Comparison of ENCODE assay signal across 8 mouse cellular contexts in genomic region chr7:27165696-27166095, GRCm38 (mm10). TPM values are rescaled to one million over a fixed set of nuclear protein-coding genes. Genes with fewer than 3 reads are reported as not detected.
DNase-seq lines count a peak whose midpoint lies in the region; ATAC-seq lines count a peak whose summit lies in the region.

No protein-coding gene starts in this region.

- no peaks in the 10 kb centered on the region for H3K27me3 ChIP-seq in erythroblast, embryonic 14.5 days (ENCODE audit: control insufficient read depth)
- H3K27me3 ChIP-seq in liver, embryonic 11.5 days (replicated peaks; ENCODE audit: control insufficient read depth, insufficient read depth, low read length): no peaks in the 10 kb centered on the region

- H3K36me3 ChIP-seq in erythroblast, embryonic 14.5 days (ENCODE audit: control insufficient read depth): peaks cover 49% of the 10 kb centered on the region
- peaks cover 9% of the 10 kb centered on the region for H3K36me3 ChIP-seq in liver, embryonic 11.5 days (ENCODE audit: control insufficient read depth, insufficient read depth, low read length)

- H3K9ac ChIP-seq in liver, embryonic 11.5 days (ENCODE audit: low read depth, low read length): peak overlapping the region; percentile 90

- 4% methylated on average over 8 of the region's 8 CpGs for WGBS in liver, embryonic 11.5 days

- H3K4me1 ChIP-seq in erythroblast, embryonic 14.5 days (ENCODE audit: control insufficient read depth): peaks cover 63% of the 10 kb centered on the region
- peaks cover 38% of the 10 kb centered on the region for H3K4me1 ChIP-seq in liver, embryonic 11.5 days (replicated peaks; ENCODE audit: control insufficient read depth, insufficient read depth, low read length)

- peak overlapping the region; percentile 93 for H3K27ac ChIP-seq in liver, embryonic 11.5 days (ENCODE audit: low read depth, low read length)

- peak; percentile 52 for DNase-seq in thymus, postnatal 14 days
- DNase-seq in thymus, adult 18-20 months: no peak
- no peak for DNase-seq in liver, embryonic 11.5 days (ENCODE audit: low spot score)
- DNase-seq in urinary bladder, adult 2 months (ENCODE audit: low spot score): no peak
- DNase-seq in adrenal gland, postnatal 14 days: no peak
- no peak for DNase-seq in urinary bladder, postnatal 25 days (ENCODE audit: low spot score)

- H3K9me3 ChIP-seq in erythroblast, embryonic 14.5 days (ENCODE audit: control insufficient read depth, low read length): no peaks in the 10 kb centered on the region
- H3K9me3 ChIP-seq in liver, embryonic 11.5 days (ENCODE audit: control insufficient read depth, low read length): no peaks in the 10 kb centered on the region

- ATAC-seq in erythroblast, adult 5-6 weeks (replicated peaks; ENCODE audit: low FRiP score, poor library complexity, severe bottlenecking): no peak
- no peak for ATAC-seq in liver, embryonic 11.5 days (replicated peaks; ENCODE audit: low FRiP score)

- peak overlapping the region; percentile 89 for H3K4me2 ChIP-seq in liver, embryonic 11.5 days

- H3K4me3 ChIP-seq in erythroblast, embryonic 14.5 days (replicated peaks): peak overlapping the region; percentile 86
- peak overlapping the region; percentile 76 for H3K4me3 ChIP-seq in liver, embryonic 11.5 days (ENCODE audit: low read depth, low read length)

RNA-seq across cellular contexts. Expression of gene Egln2, which starts 0.9 kb away (rescaled TPM):
- 4.2 and 5.2 TPM in 2 replicates for polyA plus RNA-seq in erythroblast, embryonic 14.5 days (2012)
- 1.3 and 7.7 TPM in 2 replicates for total RNA-seq in erythroblast, adult 5-6 weeks (2015; ENCODE audit: low replicate concordance)
- 7.6 and 10.0 TPM in 2 replicates for total RNA-seq in erythroblast, adult 5-6 weeks (2017; ENCODE audit: low replicate concordance)
- 37.1 and 39.7 TPM in 2 replicates for polyA plus RNA-seq in liver, embryonic 11.5 days (2014; fragmentation: Nextera tagmentation; extraction: Ambion mirVana)
- polyA plus RNA-seq in urinary bladder, adult 2 months (2012; rRNA removed): 64.2 and 67.5 TPM in 2 replicates
- 83.9 and 92.9 TPM in 2 replicates for total RNA-seq in adrenal gland, postnatal 14 days (2021)

RNA-seq across cellular contexts. Expression of gene Cyp2t4, which starts 12.2 kb away (rescaled TPM):
- polyA plus RNA-seq in erythroblast, embryonic 14.5 days (2012): not detected in 2 replicates
- not detected in 2 replicates for total RNA-seq in erythroblast, adult 5-6 weeks (2015; ENCODE audit: low replicate concordance)
- not detected in 2 replicates for total RNA-seq in erythroblast, adult 5-6 weeks (2017; ENCODE audit: low replicate concordance)
- not detected in 2 replicates for polyA plus RNA-seq in liver, embryonic 11.5 days (2014; fragmentation: Nextera tagmentation; extraction: Ambion mirVana)
- not detected in 2 replicates for polyA plus RNA-seq in urinary bladder, adult 2 months (2012; rRNA removed)
- not detected in 2 replicates for total RNA-seq in adrenal gland, postnatal 14 days (2021)

RNA-seq across cellular contexts. Expression of gene Rab4b, which starts 13.0 kb away (rescaled TPM):
- polyA plus RNA-seq in erythroblast, embryonic 14.5 days (2012): 12.0 and 13.5 TPM in 2 replicates
- total RNA-seq in erythroblast, adult 5-6 weeks (2015; ENCODE audit: low replicate concordance): 11.1 and 18.0 TPM in 2 replicates
- total RNA-seq in erythroblast, adult 5-6 weeks (2017; ENCODE audit: low replicate concordance): 4.0 and 7.8 TPM in 2 replicates
- 40.9 and 44.8 TPM in 2 replicates for polyA plus RNA-seq in liver, embryonic 11.5 days (2014; fragmentation: Nextera tagmentation; extraction: Ambion mirVana)
- polyA plus RNA-seq in urinary bladder, adult 2 months (2012; rRNA removed): 69.2 and 85.6 TPM in 2 replicates
- total RNA-seq in adrenal gland, postnatal 14 days (2021): 39.5 and 55.2 TPM in 2 replicates

RNA-seq across cellular contexts. Expression of gene Gm21983, which starts 15.2 kb away (rescaled TPM):
- 0.07 TPM in 1 of 2 replicates, not detected in the other for polyA plus RNA-seq in erythroblast, embryonic 14.5 days (2012)
- total RNA-seq in erythroblast, adult 5-6 weeks (2015; ENCODE audit: low replicate concordance): not detected in 2 replicates
- total RNA-seq in erythroblast, adult 5-6 weeks (2017; ENCODE audit: low replicate concordance): not detected in 2 replicates
- not detected in 2 replicates for polyA plus RNA-seq in liver, embryonic 11.5 days (2014; fragmentation: Nextera tagmentation; extraction: Ambion mirVana)
- not detected in 2 replicates for polyA plus RNA-seq in urinary bladder, adult 2 months (2012; rRNA removed)
- total RNA-seq in adrenal gland, postnatal 14 days (2021): not detected in 2 replicates

RNA-seq across cellular contexts. Expression of gene Mia, which starts 15.3 kb away (rescaled TPM):
- polyA plus RNA-seq in erythroblast, embryonic 14.5 days (2012): not detected in 2 replicates
- not detected in 2 replicates for total RNA-seq in erythroblast, adult 5-6 weeks (2015; ENCODE audit: low replicate concordance)
- not detected in 2 replicates for total RNA-seq in erythroblast, adult 5-6 weeks (2017; ENCODE audit: low replicate concordance)
- 0.73 and 1.3 TPM in 2 replicates for polyA plus RNA-seq in liver, embryonic 11.5 days (2014; fragmentation: Nextera tagmentation; extraction: Ambion mirVana)
- 0.23 and 0.47 TPM in 2 replicates for polyA plus RNA-seq in urinary bladder, adult 2 months (2012; rRNA removed)
- total RNA-seq in adrenal gland, postnatal 14 days (2021): 0.89 TPM in 1 of 2 replicates, not detected in the other
